Mouse (Mus musculus): Measurements from ENCODE around the gene Rpl41. TPM values are rescaled to one million over a fixed set of nuclear protein-coding genes. Genes with fewer than 3 reads are reported as not detected.

Rpl41 gene
- polyA plus RNA-seq, 1 experiment from 2014 or later = 3,131 TPM

GRCm38 (mm10) chr10:128535624-128536265 lies 13.4 kb downstream of the Rpl41 start:
- Histone ChIP-seq H3K36me3 (ENCODE audit: poor library complexity, severe bottlenecking) (no peaks in the 10 kb centered on the region), H3K9ac (no peak overlapping the region), H3K9me3 (replicated peaks) (no peaks in the 10 kb centered on the region), H3K4me1 (0 out of 2 replicates have a peak, but pooled peaks cover 5% of the 10 kb centered on the region), H3K27me3 (no peaks in the 10 kb centered on the region), H3K27ac (no peak overlapping the region), H3K4me2 (peak overlapping the region; percentile 41), H3K4me3 (no peak overlapping the region)
- WGBS = 69% methylated on average over 4 of the region's 4 CpGs
- ATAC-seq = no peak; the same call in 1 of the 2 replicates

GRCm38 (mm10) chr10:128535206-128535605 lies 13.9 kb downstream of the Rpl41 start:
- H3K4me3 ChIP-seq = no peak overlapping the region
- ATAC-seq = no peak
- 72% methylated on average over 2 of the region's 2 CpGs for WGBS

GRCm38 (mm10) chr10:128526366-128527356 lies 22.4 kb downstream of the Rpl41 start:
- peaks cover 24% of the 10 kb centered on the region for H3K4me1 ChIP-seq
- ATAC-seq = peak; percentile 17; the same call in 1 of the 2 replicates
- WGBS = 31% methylated on average over 28 of the region's 28 CpGs

More at GRCm38 (mm10) chr10:128535206-128535605, 13.9 kb downstream of the Rpl41 start:
- no peaks in the 10 kb centered on the region for H3K9me3 ChIP-seq (replicated peaks)
- H3K4me1 ChIP-seq = 0 out of 2 replicates have a peak, but pooled peaks cover 5% of the 10 kb centered on the region
- H3K9ac ChIP-seq = no peak overlapping the region
- H3K27ac ChIP-seq = no peak overlapping the region
- no peaks in the 10 kb centered on the region for H3K36me3 ChIP-seq (ENCODE audit: poor library complexity, severe bottlenecking)
- no peaks in the 10 kb centered on the region for H3K27me3 ChIP-seq
- no peak overlapping the region for H3K4me2 ChIP-seq

GRCm38 (mm10) chr10:128525671-128526308 lies 23.3 kb downstream of the Rpl41 start, which contains the start of gene Esyt1:
Esyt1 (minus strand) TSS chr10:128525871.
- no peak within 1 kb of the TSS for H3K27ac ChIP-seq
- H3K9me3 ChIP-seq (replicated peaks) = no peaks in the 10 kb centered on the region
- ATAC-seq = peak; percentile 96
- peaks cover 53% of the 10 kb centered on the region for H3K27me3 ChIP-seq
- H3K4me1 ChIP-seq = peaks cover 24% of the 10 kb centered on the region
- H3K36me3 ChIP-seq (ENCODE audit: poor library complexity, severe bottlenecking) = no peaks in the 10 kb centered on the region
- H3K4me2 ChIP-seq = peak within 1 kb of the TSS; percentile 98
- under 1% methylated on average over 35 of the region's 37 CpGs for WGBS
- peak within 1 kb of the TSS; percentile 64 for H3K4me3 ChIP-seq
- peak within 1 kb of the TSS; percentile 69 for H3K9ac ChIP-seq

More at GRCm38 (mm10) chr10:128526366-128527356, 22.4 kb downstream of the Rpl41 start:
- Histone ChIP-seq H3K4me2 (peak overlapping the region; percentile 98), H3K27ac (no peak overlapping the region), H3K27me3 (peaks cover 53% of the 10 kb centered on the region), H3K36me3 (ENCODE audit: poor library complexity, severe bottlenecking) (no peaks in the 10 kb centered on the region), H3K9ac (peak overlapping the region; percentile 22; the same call in 1 of the 2 replicates), H3K9me3 (replicated peaks) (no peaks in the 10 kb centered on the region), H3K4me3 (peak overlapping the region; percentile 64)

- Histone ChIP-seq H3K27ac (no peak overlapping the region), H3K4me2 (peak overlapping the region; percentile 98), H3K27me3 (peaks cover 53% of the 10 kb centered on the region), H3K4me3 (peak overlapping the region; percentile 64), H3K36me3 (ENCODE audit: poor library complexity, severe bottlenecking) (no peaks in the 10 kb centered on the region), H3K4me1 (peaks cover 24% of the 10 kb centered on the region), H3K9me3 (replicated peaks) (no peaks in the 10 kb centered on the region), H3K9ac (peak overlapping the region; percentile 69)
- peak; percentile 52 for ATAC-seq
- WGBS = under 1% methylated on average over 58 of the region's 58 CpGs
Observed at GRCm38 (mm10) chr10:128524732-128525662, 24.1 kb downstream of the Rpl41 start.

GRCm38 (mm10) chr10:128524111-128524731 lies 24.9 kb downstream of the Rpl41 start:
- Histone ChIP-seq H3K4me2 (peak overlapping the region; percentile 98), H3K4me1 (peaks cover 24% of the 10 kb centered on the region), H3K36me3 (ENCODE audit: poor library complexity, severe bottlenecking) (no peaks in the 10 kb centered on the region), H3K9me3 (replicated peaks) (no peaks in the 10 kb centered on the region), H3K4me3 (peak overlapping the region; percentile 64), H3K27ac (no peak overlapping the region), H3K27me3 (peaks cover 46% of the 10 kb centered on the region), H3K9ac (peak overlapping the region; percentile 69)
- ATAC-seq = no peak
- WGBS = 11% methylated on average over 11 of the region's 11 CpGs

GRCm38 (mm10) chr10:128522351-128522750 lies 26.8 kb downstream of the Rpl41 start:
- Histone ChIP-seq H3K4me1 (peaks cover 24% of the 10 kb centered on the region), H3K9ac (no peak overlapping the region), H3K4me2 (no peak overlapping the region), H3K4me3 (no peak overlapping the region), H3K27me3 (peaks cover 44% of the 10 kb centered on the region), H3K9me3 (replicated peaks) (no peaks in the 10 kb centered on the region), H3K27ac (no peak overlapping the region), H3K36me3 (ENCODE audit: poor library complexity, severe bottlenecking) (no peaks in the 10 kb centered on the region; the same call in 1 of the 2 replicates)
- 74% methylated on average over 6 of the region's 6 CpGs for WGBS
- no peak for ATAC-seq

- no peak for ATAC-seq
- WGBS = 84% methylated on average over 16 of the region's 16 CpGs
- H3K4me2 ChIP-seq = no peak overlapping the region
Observed at GRCm38 (mm10) chr10:128520591-128520990, 28.5 kb downstream of the Rpl41 start.

GRCm38 (mm10) chr10:128518833-128519232 lies 30.3 kb downstream of the Rpl41 start:
- H3K27me3 ChIP-seq = peaks cover 52% of the 10 kb centered on the region
- H3K4me3 ChIP-seq = no peak overlapping the region
- H3K4me2 ChIP-seq = no peak overlapping the region
- WGBS = 66% methylated on average over 7 of the region's 7 CpGs
- no peak overlapping the region for H3K27ac ChIP-seq
- no peaks in the 10 kb centered on the region; the same call in 1 of the 2 replicates for H3K36me3 ChIP-seq (ENCODE audit: poor library complexity, severe bottlenecking)
- no peaks in the 10 kb centered on the region for H3K4me1 ChIP-seq
- H3K9ac ChIP-seq = no peak overlapping the region
- no peaks in the 10 kb centered on the region for H3K9me3 ChIP-seq (replicated peaks)
- no peak for ATAC-seq

More at GRCm38 (mm10) chr10:128520591-128520990, 28.5 kb downstream of the Rpl41 start:
- Histone ChIP-seq H3K4me1 (peaks cover 16% of the 10 kb centered on the region; the same call in 1 of the 2 replicates), H3K27me3 (peaks cover 56% of the 10 kb centered on the region), H3K36me3 (ENCODE audit: poor library complexity, severe bottlenecking) (no peaks in the 10 kb centered on the region; the same call in 1 of the 2 replicates), H3K9me3 (replicated peaks) (no peaks in the 10 kb centered on the region), H3K9ac (no peak overlapping the region), H3K4me3 (no peak overlapping the region), H3K27ac (no peak overlapping the region)

- peaks cover 3% of the 10 kb centered on the region; the same call in 1 of the 2 replicates for H3K36me3 ChIP-seq (ENCODE audit: poor library complexity, severe bottlenecking)
- H3K4me3 ChIP-seq = no peak overlapping the region
- ATAC-seq = no peak
- no peak overlapping the region for H3K9ac ChIP-seq
- peaks cover 35% of the 10 kb centered on the region for H3K27me3 ChIP-seq
- WGBS = 20% methylated on average over 6 of the region's 6 CpGs
- H3K4me1 ChIP-seq = no peaks in the 10 kb centered on the region
- H3K27ac ChIP-seq = no peak overlapping the region
- no peak overlapping the region for H3K4me2 ChIP-seq
- no peaks in the 10 kb centered on the region for H3K9me3 ChIP-seq (replicated peaks)
Observed at GRCm38 (mm10) chr10:128516677-128517076, 32.4 kb downstream of the Rpl41 start.

Measured in forebrain, embryonic 13.5 days (tissue).